Mouse (Mus musculus) megakaryocyte, embryonic 14.5 days (primary cell): ENCODE results near the gene Slc25a42.

Experiments used
- FLI1 ChIP-seq: IDR thresholded peaks from 2 replicates; pipeline ENCODE4 v1.6.1; 2012; ENCODE audit warnings: low read length, inconsistent platforms, mixed read lengths
- GATA1 ChIP-seq: IDR thresholded peaks from 3 replicates; pipeline ENCODE4 v1.6.1; 2012; ENCODE audit warnings: mixed read lengths, low read length, inconsistent platforms, borderline replicate concordance

DNA sequence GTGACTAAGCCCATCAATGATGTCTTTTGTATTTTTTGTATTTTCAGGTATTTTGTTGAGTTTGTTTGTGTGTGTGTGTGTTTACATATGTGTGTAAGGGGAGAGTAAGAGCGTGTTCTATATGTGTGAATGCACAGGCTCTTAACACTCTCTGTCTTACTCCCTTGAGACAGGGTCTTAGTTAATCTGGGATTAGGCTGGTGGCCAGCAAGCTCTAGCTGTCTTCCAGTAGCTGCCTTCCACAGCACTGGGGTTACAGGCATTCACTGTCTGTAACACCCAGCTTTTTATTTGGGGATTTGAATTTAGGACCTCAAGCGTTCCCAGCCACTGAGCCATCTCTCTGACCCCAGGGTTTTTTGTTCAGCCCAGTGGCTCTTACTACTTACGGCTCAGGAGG lies 35.7 kb upstream of the Slc25a42 start:
- TF ChIP-seq GATA1 (no peak), FLI1 (no peak)
